Mouse (Mus musculus) central nervous system, embryonic 18 days (tissue): Measurements from ENCODE around the gene Osbpl8. TPM values are rescaled to one million over a fixed set of nuclear protein-coding genes. Genes with fewer than 3 reads are reported as not detected.

Experiments used
- polyA plus RNA-seq: library from polyadenylated mRNA; depleted of rRNA; stranded (reverse); fragments of >200 nt; gene quantifications from 2 replicates; pipeline ENCODE4 v1.2.3, GENCODE M21; 2012; rRNA removed

Gene Osbpl8
- polyA plus RNA-seq: 26.4 and 26.7 TPM in 2 replicates

DNA sequence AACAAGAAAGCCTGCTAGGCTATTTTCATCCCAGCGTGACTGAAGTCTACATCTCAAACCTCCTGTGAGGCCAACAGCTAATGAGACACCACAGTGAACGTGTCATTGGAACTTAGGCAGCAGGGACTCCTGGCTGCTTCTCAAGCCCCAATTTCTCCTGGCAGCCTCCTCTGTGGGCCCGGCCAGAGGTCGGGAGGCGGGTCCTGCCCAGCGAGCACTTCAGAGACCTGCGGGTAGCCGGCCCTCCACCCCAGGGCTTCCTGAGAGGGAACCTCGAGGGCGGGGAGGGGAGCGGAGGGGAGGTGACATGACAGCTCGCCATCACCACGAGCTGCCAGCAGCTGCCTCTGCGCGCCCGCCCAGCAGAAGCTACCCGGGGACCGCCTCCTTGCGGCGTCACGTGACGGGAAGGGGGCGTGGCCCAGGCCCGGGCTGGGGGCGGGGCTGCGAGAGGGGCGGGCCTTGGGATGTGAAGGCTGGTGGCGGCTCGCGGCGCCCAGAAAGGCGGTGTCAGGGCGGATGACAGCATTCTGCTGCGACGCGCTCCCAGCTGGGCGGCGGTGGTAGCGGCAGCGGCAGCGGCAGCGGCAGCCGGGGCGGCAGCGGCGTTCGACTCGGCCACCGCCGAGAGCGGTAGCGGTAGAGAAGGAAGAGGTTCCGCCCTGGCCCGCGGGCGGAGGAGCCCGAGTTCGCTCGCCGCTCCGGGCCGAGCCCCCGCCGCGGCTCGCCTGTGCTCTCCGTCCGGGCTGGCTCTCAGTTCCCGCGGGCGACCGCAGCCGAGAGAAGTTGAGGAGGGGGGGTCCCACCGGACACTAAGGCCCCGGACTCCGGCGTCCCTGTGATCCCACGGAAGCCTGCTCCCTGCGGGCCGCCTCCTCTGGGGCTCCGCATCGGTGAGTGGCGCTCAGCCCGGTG is at the start of gene Osbpl8:
Gene Osbpl8, plus strand, starts transcription at position 449 of the 915 bp plus-strand sequence.

GRCm38 (mm10) chr10:111298140-111299098 is 133.9 kb downstream of the Osbpl8 start, which contains the start of gene Bbs10:
Bbs10 (plus strand) TSS chr10:111298679.

Other genes starting within 250 kb of the Osbpl8 start
- gene Csrp2, start 245.0 kb upstream of the Osbpl8 start, polyA plus RNA-seq: 162 and 174 TPM in 2 replicates
- 91.3 and 95.7 TPM in 2 replicates for gene Zdhhc17, start 154.6 kb upstream of the Osbpl8 start, polyA plus RNA-seq
- gene Bbs10, start 133.9 kb downstream of the Osbpl8 start, polyA plus RNA-seq: 4.2 and 4.3 TPM in 2 replicates